Mouse (Mus musculus) kidney, postnatal 0 days (tissue): Measurements from ENCODE around the gene Rptn. TPM values are rescaled to one million over a fixed set of nuclear protein-coding genes. Genes with fewer than 3 reads are reported as not detected.

Source experiments
- ATAC-seq: fragments of 200-750 bp; cut with Nextera tagmentation; replicated peaks from 2 replicates; pipeline ENCODE4 v1.8.0; 2017; ENCODE audit warnings: low read depth, moderate number of reproducible peaks, moderate TSS enrichment, moderate library complexity; ENCODE audit not compliant: low FRiP score
- DNase-seq: peaks from one replicate; pipeline ENCODE4 v3.0.0-alpha.2; 2016; ENCODE audit warnings: low spot score
- H3K27ac ChIP-seq: fragments of 300-500 bp; sonication (generic); 2 replicates; pipeline ENCODE4 v1.5.1; 2014; ENCODE audit warnings: mild to moderate bottlenecking
- H3K27me3 ChIP-seq: fragments of 300-500 bp; sonication (generic); 2 replicates; pipeline ENCODE4 v1.6.1; 2014; ENCODE audit warnings: low read length, mixed read lengths; ENCODE audit not compliant: insufficient read depth
- H3K36me3 ChIP-seq: fragments of 300-500 bp; sonication (generic); 2 replicates; pipeline ENCODE4 v1.6.1; 2014; ENCODE audit warnings: low read length, mixed read lengths; ENCODE audit not compliant: insufficient read depth
- H3K4me1 ChIP-seq: fragments of 300-500 bp; sonication (generic); replicated peaks from 2 replicates; pipeline ENCODE4 v1.6.1; 2014; ENCODE audit warnings: antibody characterized with exemption, low read length, mixed read lengths; ENCODE audit not compliant: insufficient read depth
- H3K4me2 ChIP-seq: fragments of 300-500 bp; sonication (generic); 2 replicates; pipeline ENCODE4 v1.6.1; 2014; ENCODE audit warnings: mild to moderate bottlenecking, low read length, moderate library complexity, mixed read lengths
- H3K4me3 ChIP-seq: fragments of 300-500 bp; sonication (generic); replicated peaks from 2 replicates; pipeline ENCODE4 v1.5.1; 2014; ENCODE audit warnings: low read depth, low read length
- H3K9ac ChIP-seq: fragments of 300-500 bp; sonication (generic); 2 replicates; pipeline ENCODE4 v1.6.1; 2014; ENCODE audit warnings: low read depth, low read length
- H3K9me3 ChIP-seq: fragments of 300-500 bp; sonication (generic); replicated peaks from 2 replicates; pipeline ENCODE4 v1.6.1; 2016; ENCODE audit warnings: low read length, inconsistent platforms, mixed read lengths
- CTCF ChIP-seq: IDR thresholded peaks from 2 replicates; pipeline ENCODE4 v1.5.1; 2016; ENCODE audit warnings: antibody characterized with exemption, low read depth, mild to moderate bottlenecking, moderate library complexity
- WGBS: fragments of 180-500 bp; shearing (Covaris S2); extraction: QIAGEN DNeasy Blood & Tissue Kit; methylation state at CpG from one replicate; pipeline ENCODE4 v1.1.7; 2014; 5-methylcytosine and 5-hydroxymethylcytosine counted together
- microRNA-seq: library from miRNA; unstranded; fragments of <30 nt; microRNA quantifications from one replicate; pipeline ENCODE4, GENCODE M21; 2016
- polyA plus RNA-seq: library from polyadenylated mRNA; unstranded; fragments of >200 nt; fragmentation: Nextera tagmentation; extraction: Ambion mirVana; gene quantifications from 2 replicates; pipeline ENCODE4 v1.2.1, GENCODE M21; 2015

Gene Rptn
- polyA plus RNA-seq, 1 experiment from 2014 or later = 0.05 TPM

- Histone ChIP-seq H3K9ac (peak overlapping the region; percentile 57), H3K4me2 (peak overlapping the region; percentile 94), H3K36me3 (no peaks in the 10 kb centered on the region), H3K27me3 (peaks cover 9% of the 10 kb centered on the region), H3K4me1 (peaks cover 9% of the 10 kb centered on the region), H3K27ac (peak overlapping the region; percentile 75), H3K4me3 (peak overlapping the region; percentile 47), H3K9me3 (no peaks in the 10 kb centered on the region)
- ATAC-seq (peak; percentile 57), DNase-seq (peak; percentile 83)
- under 1% methylated on average over 59 of the region's 59 CpGs for WGBS
- peak; percentile 41 for TF ChIP-seq CTCF
Measured at GRCm38 (mm10) chr3:93447138-93447841, 53.8 kb downstream of the Rptn start.

Small RNA genes within 50 kb of the gene (microRNA-seq; reads per million reads assigned to microRNA genes)
- gene Gm22752 = not detected
- gene Gm44353 = not detected

Other genes starting within 250 kb of the Rptn start
- gene Crnn, start 248.9 kb upstream of the Rptn start, polyA plus RNA-seq = not detected in 2 replicates
- not detected in 2 replicates for gene Flg2, start 196.4 kb upstream of the Rptn start, polyA plus RNA-seq
- 0.28 and 0.32 TPM in 2 replicates for gene Flg, start 120.2 kb upstream of the Rptn start, polyA plus RNA-seq
- 0.04 and 0.05 TPM in 2 replicates for gene Hrnr, start 74.0 kb upstream of the Rptn start, polyA plus RNA-seq
- gene Tchh, start 48.6 kb downstream of the Rptn start, polyA plus RNA-seq = 6.7 and 7.1 TPM in 2 replicates
- 0.28 and 0.33 TPM in 2 replicates for gene Tchhl1, start 75.1 kb downstream of the Rptn start, polyA plus RNA-seq
- gene S100a11, start 126.8 kb downstream of the Rptn start, polyA plus RNA-seq = 2,066 and 2,191 TPM in 2 replicates
- 534 and 566 TPM in 2 replicates for gene S100a10, start 161.4 kb downstream of the Rptn start, polyA plus RNA-seq